Mouse (Mus musculus) megakaryocyte, embryonic 14.5 days (primary cell): ENCODE results near the gene Ocln. TPM values are rescaled to one million over a fixed set of nuclear protein-coding genes. Genes with fewer than 3 reads are reported as not detected.

ENCODE experiments used
- H3K27me3 ChIP-seq: replicated peaks from 2 replicates; pipeline ENCODE3; 2012; ENCODE audit warnings: inconsistent platforms
- H3K36me3 ChIP-seq: replicated peaks from 2 replicates; pipeline ENCODE3; 2012; ENCODE audit warnings: low read length, inconsistent platforms, mixed read lengths
- H3K4me1 ChIP-seq: 2 replicates; pipeline ENCODE4 v1.6.1; 2012; ENCODE audit warnings: inconsistent platforms
- H3K4me3 ChIP-seq: replicated peaks from 2 replicates; pipeline ENCODE3; 2012; ENCODE audit warnings: moderate library complexity, mild to moderate bottlenecking, inconsistent platforms
- H3K9me3 ChIP-seq: 2 replicates; pipeline ENCODE4 v1.6.1; 2012; ENCODE audit warnings: inconsistent platforms
- FLI1 ChIP-seq: IDR thresholded peaks from 2 replicates; pipeline ENCODE4 v1.6.1; 2012; ENCODE audit warnings: low read length, inconsistent platforms, mixed read lengths
- GATA1 ChIP-seq: IDR thresholded peaks from 3 replicates; pipeline ENCODE4 v1.6.1; 2012; ENCODE audit warnings: mixed read lengths, low read length, inconsistent platforms, borderline replicate concordance
- polyA plus RNA-seq: library from polyadenylated mRNA; stranded (reverse); fragments of >175 nt; gene quantifications from 2 replicates; pipeline ENCODE4 v1.2.3, GENCODE M21; 2012; ENCODE audit warnings: low replicate concordance; ENCODE audit not compliant: insufficient read depth

Ocln gene
- polyA plus RNA-seq, 1 experiment: not detected

GRCm38 (mm10) chr13:100449495-100449894 lies 103.0 kb downstream of the Ocln start:
- Histone ChIP-seq H3K4me1 (no peaks in the 10 kb centered on the region), H3K9me3 (peaks cover 7% of the 10 kb centered on the region; the same call in 1 of the 2 replicates), H3K36me3 (no peaks in the 10 kb centered on the region), H3K4me3 (no peak overlapping the region), H3K27me3 (no peaks in the 10 kb centered on the region)
- TF ChIP-seq GATA1 (no peak), FLI1 (no peak)

Other genes starting within 250 kb of the Ocln start
- gene Naip6, start 235.0 kb downstream of the Ocln start, polyA plus RNA-seq: 0.31 TPM in 1 of 2 replicates, not detected in the other
- gene Naip1, start 99.8 kb downstream of the Ocln start, polyA plus RNA-seq: 0.02 TPM in 1 of 2 replicates, not detected in the other
- 5.8 and 10.0 TPM in 2 replicates for gene Gtf2h2, start 60.1 kb downstream of the Ocln start, polyA plus RNA-seq
- 0.27 TPM in 1 of 2 replicates, not detected in the other for gene Marveld2, start 64.3 kb upstream of the Ocln start, polyA plus RNA-seq
- 1.8 and 21.1 TPM in 2 replicates for gene Ak6, start 98.3 kb upstream of the Ocln start, polyA plus RNA-seq
- gene Rad17, start 98.3 kb upstream of the Ocln start, polyA plus RNA-seq: 13.2 and 17.2 TPM in 2 replicates
- gene Taf9, start 98.9 kb upstream of the Ocln start, polyA plus RNA-seq: 2.6 and 10.8 TPM in 2 replicates
- gene Ccdc125, start 117.0 kb upstream of the Ocln start, polyA plus RNA-seq: 0.47 TPM in 1 of 2 replicates, not detected in the other
- gene Cdk7, start 178.2 kb upstream of the Ocln start, polyA plus RNA-seq: 15.0 and 19.6 TPM in 2 replicates
- gene Mrps36, start 191.9 kb upstream of the Ocln start, polyA plus RNA-seq: 44.4 and 117 TPM in 2 replicates
- 9.2 TPM in 1 of 2 replicates, not detected in the other for gene Cenph, start 223.2 kb upstream of the Ocln start, polyA plus RNA-seq
- 3.9 TPM in 1 of 2 replicates, not detected in the other for gene Ccnb1, start 233.9 kb upstream of the Ocln start, polyA plus RNA-seq